Mouse (Mus musculus): ENCODE results near the gene Pik3ip1.

DNA sequence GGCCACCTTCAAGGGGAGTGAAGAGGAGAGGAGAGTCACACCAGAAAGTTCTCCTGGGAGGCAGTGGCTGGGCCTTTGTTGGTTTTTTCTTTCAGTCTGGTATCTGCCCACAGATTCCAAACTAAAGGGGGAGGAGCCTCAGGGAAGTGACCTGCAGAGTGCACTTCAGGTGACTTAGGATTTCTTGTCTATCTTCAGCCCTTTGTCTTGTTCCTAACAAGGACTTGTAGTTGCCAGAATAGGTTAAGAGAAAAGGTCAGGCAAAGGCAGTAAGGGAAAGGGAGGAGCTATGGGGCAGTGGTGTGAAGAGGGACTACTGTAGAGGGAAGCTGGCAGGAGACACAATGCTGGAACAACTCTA, 17.6 kb downstream of the Pik3ip1 start:
- no peak for TF ChIP-seq CTCF (IDR thresholded peaks at IDR 0.05; ENCODE audit: control insufficient read depth, insufficient read depth, insufficient read length)
- no peak for TF ChIP-seq USF1 (IDR thresholded peaks at IDR 0.05; ENCODE audit: low read depth)
- no peak for TF ChIP-seq CEBPB (IDR thresholded peaks at IDR 0.05; ENCODE audit: low read depth)
- TF ChIP-seq MYOD1 (IDR thresholded peaks at IDR 0.05; ENCODE audit: control insufficient read depth, insufficient read length, low read depth), result no peak
- no peak for TF ChIP-seq MAX (IDR thresholded peaks at IDR 0.05)
- no peak for TF ChIP-seq MYOG (IDR thresholded peaks at IDR 0.05; ENCODE audit: control insufficient read depth, extremely low read depth, insufficient read length)
- TF ChIP-seq FOSL1 (IDR thresholded peaks at IDR 0.05; ENCODE audit: insufficient read depth, low read length, poor library complexity, severe bottlenecking), result no peak

All from C2C12 (cell line).